Mouse (Mus musculus): ENCODE data around the gene Cry2.

The Cry2 gene

DNA sequence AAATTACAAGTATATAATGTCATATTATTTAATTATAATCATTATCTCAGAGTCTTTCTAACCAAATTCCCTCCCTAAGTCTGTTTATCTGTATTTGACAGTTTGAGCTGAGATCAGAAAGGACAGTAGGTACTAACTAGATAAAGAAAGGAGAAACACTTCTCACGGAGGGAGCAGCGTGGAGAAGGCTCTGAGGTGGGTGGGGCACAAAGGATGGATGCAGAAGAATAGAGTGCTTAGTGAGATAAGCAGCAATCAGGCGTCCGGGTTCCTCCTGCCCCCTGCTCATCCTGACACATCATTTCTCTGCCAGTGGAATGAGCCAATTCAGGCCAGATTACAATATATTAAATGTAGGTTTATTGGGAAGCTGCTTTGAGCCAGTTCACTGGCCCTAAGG is 10.5 kb upstream of the Cry2 start:
- DNase-seq: no peak

DNA sequence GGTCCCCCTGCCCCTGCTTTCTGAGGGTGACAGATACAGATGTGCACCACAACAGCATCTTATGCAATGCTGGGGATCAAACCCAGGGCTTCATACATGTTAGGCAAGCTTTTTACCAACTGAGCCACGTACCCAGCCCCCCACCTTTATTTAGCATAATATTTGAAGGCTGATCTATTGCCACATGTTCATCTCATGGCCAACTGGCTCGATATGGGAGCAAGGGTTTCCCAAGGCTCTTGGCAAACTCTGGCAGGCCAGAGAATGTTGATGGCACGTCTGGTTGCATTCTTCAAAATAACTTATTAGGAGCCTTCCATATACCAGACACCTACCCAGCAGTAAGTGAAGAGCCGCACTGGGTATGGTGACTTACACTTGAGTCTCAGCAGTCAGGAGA is 9.5 kb upstream of the Cry2 start:
- no peak for DNase-seq

DNA sequence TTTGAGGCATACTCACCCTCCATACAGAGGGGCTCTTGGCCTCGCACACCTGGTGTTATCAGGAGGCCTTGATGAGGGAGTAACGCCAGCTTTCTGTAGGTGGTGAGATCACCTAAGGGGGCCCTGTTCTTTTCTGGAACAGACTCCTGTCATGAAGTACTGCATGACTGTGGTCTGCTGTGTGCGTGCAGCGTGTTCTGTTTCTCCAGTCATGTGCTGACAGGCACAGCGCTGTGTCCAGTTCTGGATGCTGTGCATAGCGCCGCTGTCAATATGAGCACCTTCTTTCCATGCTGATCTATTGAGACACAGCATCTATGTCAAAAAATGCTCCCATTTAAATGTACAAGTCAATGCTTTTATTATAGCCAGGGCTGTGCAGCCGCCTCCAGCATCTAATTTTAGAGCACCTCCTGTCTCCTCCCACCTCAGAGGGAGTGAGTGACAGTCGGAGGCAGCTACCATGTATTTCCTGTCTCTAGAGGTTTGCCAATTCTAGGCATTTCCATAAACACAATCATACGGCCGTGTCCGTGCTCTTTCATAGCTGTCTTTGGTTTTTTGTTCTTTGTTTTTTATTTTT is 8.7 kb upstream of the Cry2 start:
- DNase-seq: peak in 1 of 2 experiments; percentile 36

DNA sequence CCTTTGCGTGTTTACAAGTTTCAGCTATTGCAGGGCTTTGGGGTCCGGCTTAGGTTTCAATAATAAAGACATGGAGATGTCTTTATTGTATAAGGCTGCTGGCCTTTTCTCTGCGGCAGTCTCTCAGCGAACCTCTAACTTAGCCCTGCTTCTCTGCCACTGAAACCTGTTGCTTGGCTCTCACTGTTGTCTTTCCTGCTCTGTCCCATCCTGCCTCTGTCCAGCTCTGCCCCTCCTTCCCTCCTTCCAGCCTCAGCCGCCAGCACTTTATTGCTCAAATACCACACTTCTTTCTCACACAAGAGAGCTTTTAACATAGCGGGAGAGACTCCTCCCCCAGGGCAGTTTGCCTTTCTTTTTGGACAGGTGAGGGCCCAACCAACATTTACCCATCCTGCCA is 6.6 kb upstream of the Cry2 start:
- DNase-seq: no peak

DNA sequence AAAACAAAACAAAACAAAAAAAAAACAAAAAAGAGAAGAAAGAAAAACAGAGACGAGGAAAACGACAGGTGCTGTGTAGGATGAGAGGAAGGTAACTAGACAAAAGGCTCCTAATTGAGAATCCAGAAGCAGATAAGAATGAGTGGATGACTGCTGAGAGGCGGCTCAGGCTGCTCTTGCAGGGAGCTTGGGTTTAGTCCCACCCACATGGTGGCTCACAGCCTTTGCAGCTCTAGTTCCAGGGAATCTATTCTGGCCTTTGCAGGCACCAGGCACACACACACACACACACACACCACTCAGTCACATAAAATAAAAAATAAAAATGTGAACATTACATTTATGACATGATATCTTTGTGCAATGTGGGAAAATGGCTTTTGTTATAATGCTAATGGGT is 4.7 kb upstream of the Cry2 start:
- DNase-seq: no peak

DNA sequence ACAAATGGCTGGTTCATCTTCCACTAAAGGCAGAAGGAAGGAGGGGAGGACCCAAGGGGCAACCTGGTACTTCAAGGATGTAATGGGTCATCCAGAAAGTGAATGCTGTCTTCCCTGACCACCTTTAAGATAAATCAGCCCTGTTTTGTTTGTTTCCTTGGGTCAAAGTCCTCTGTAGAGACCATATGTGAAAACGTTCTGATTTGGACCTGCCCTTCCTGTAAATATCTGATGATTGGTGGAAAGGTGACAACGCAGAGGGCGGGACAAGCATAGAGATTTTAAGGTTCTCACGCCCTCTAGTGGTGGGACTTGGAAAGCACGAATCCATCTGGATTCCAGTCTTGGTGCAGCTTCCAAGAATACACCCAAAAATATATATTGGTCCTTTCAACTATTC is 4.0 kb upstream of the Cry2 start:
- peak; percentile 53 to 59 for DNase-seq

DNA sequence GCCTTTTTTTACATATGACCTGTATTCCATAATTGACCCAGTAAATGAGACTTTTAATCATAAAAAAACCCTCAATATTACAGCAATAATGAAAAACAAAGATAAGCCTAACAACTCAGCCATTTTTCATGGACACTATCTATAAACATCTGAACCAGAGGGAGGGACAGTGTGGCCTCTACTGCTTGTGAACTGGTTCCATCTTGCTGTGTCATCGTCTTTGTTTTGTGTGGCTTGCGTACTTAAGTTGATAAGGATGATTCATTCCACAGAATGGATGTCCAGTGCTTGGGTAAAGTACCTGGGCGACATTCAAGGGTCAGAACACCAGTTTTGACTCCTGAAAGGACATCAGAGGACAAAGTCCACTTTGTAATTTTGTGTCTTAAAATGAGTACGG is 3.5 kb upstream of the Cry2 start:
- DNase-seq: no peak

DNA sequence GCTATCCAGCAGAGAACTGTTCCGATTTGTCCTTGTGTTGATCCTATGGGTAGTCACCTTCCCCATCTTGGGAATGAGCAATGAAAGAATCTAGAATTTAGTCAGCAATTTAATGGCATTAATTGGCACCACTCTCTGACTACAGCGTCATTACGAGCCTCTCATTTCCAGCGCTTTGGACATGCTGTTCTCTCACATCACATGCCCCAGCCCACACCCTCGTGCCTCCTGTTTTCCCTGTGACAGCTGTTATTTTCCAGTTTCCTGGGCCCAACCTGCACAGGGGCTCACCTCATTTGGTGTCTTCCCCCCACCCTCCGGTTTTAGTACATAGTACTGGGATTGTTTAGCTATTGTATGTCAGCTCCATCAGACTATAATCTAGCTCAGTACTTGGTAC is 1.2 kb upstream of the Cry2 start:
- no peak for DNase-seq

DNA sequence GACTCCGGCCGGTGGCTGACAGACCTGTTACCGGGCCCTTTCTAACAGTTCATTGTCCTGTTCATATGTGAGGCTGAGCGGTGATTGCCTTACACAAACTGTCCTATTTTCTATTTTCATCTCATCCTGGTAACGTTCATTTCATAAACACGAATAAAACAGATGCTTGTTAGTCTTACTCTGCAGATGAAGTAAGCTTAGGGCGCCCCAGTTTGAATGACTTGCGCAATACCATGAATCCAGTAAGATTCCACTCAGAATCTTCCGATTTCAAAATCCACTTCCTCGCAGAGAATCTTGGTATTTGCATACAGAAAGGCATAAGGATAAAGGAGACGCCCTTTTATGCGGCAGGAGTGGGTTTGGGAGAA is 517 bp upstream of the Cry2 start:
- DNase-seq: no peak

DNA sequence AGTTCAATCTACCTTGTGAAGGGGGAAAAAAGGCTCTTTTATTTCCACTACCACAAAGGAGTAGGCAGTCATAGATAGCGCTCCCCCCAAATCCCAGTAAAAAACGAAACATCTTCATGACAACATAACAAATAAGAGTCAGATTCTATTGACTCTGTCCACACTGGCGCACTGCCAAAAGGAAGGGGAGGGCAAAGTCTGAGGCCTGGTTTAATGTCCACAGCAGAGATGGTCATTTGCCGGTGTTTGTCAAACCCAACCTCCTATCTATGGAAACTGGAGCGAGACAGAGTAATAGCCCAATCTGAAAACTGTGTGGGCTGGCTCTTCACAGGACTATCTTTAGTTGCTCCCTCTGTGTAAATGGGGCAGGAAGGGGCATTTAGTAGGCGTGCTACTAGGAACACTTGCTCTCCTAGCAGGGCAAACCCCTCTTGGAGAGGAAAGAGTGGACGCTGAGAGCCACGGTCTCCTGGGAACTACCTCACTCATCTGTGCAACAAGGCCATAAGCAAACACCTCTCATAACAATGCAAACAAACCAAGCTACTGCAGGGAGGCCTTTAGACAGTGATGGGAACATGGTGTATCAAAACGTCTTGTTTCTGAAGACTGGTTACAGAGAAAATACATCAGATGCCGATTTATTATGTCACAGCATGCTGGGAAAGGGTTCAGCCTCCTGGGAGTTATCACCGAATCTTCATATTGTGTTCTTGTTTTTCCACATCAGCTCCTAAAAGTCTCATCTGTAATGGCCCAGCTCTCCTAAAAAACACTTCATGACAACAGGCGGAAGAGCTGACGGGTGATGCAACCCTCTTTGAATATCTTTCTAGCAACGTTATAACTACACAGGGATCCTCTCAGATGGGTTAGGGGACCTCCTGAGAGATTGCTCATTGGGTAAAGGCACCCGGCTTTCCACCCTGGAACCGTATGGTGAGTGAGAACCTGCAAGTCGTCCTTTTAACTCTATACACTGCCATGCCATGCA is 1.2 kb downstream of the Cry2 start:
- no peak for DNase-seq

DNA sequence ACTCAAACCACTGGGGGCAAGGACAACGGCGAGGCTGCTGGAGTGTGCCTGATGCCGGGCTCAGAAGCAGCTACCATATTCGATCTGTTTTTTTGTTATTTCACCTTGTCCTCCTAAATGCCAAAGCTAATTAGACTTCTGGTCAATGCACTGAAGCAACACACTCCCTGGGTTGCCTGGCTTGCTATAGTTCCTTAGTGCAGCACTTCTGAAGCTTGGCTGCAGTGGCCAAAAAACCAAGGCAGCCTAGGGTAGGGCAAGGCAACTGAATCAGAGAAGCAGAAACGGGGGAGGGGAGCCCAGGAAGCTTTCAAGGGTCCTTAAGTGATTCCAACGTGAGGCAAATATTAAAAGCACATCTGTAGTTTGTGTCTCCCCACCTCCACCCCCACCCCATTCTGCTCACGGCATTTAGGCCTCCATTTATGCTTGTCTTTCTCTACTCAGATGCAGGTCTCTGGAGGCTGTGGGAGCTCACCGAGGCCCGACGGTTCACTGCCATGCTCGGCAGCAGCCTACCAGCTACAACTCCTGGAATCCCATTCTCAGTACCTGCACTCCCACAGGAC is 2.1 kb downstream of the Cry2 start:
- no peak for DNase-seq

DNA sequence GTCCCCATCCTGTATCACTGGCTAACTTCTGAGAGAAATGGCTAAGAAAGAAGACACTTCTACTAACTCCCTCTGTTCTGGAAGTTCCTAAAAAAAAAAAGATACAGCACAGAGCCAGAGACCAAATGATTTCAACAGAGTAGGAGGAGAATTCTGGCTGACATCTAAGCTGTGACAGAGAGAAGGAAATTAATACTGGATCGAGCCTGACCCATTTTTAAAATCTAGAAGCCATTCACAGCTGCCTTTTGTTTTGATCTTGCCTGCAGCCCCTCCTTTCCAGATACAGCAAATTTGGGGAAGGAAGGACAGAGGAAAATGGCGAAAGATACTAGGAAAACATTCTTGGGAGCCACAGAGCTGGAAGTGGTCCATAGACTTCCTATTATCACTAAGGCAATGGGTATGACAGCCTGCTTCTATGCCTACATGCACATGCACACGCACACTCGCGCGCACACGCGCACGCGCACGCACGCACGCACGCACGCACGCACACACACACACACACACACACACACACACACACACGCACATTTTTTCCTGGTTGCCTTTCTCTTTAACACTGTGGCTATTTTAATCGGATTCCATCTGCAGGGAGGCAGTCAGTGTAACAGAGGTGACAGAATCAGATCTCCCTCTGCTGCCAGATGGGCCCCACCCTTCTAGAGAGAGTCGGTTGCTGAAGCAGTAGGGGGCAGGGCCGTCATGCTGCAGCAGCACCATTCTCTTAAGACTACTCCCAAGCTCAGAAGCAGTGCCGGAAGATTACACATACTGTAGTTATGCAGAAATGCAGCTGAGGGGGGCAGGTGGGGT is 2.9 kb downstream of the Cry2 start:
- no peak for DNase-seq

DNA sequence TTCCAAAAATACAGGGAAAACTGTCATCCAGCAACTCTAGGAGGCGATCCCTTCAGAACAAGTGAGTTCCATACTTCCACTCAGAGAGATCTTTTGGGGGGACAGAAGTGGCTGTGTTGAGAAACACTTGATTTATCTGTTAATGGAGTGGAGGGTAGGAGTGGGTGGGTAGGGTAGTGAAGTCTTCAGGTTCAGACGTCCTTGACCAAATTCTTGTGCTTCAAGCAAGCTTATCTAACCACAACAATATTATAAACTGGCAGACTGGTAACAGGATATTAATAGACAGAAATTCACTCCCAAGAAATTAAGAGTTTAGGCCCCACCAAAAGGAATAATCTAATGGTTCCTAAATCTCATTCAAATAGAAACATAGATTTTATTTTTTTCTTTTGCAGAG is 3.8 kb downstream of the Cry2 start:
- DNase-seq: no peak

DNA sequence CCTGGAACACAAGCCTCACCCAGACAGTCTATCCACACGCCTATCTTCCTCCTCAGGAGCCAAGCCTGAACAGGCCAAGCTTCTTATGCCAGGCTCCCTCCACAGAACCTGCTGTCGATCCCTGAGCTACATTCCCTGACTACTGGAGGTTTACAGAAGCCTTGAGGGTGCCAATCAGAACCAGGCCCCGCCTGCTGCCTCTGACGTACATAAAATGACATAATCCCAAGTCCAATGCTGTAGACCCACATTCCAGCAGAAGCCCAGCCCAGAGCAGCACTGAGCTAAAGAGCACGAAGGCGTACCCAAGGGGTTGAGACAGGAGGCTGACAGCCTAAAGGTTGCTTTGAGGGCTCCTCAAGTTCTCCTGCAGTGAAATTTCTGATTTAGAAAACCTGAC is 6.0 kb downstream of the Cry2 start:
- no peak for DNase-seq

DNA sequence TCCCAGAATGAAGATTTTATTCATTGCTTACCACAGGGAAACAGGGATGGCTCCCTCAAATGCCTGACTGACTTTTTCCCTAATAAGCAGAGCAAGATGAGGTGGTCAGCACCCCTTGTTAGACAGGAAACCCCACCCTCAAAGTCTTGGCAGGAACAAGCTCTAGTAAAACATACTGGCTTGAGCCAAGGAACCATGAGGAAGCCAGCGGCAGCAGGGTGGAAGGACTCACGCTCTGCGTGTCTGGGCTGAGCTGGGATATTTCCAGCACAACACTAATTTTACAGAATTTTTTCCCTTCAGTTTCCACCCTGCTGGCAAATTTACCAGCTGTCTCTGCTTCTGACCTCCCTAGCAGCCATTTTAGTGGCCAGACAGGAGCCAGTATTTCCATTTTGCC is 7.4 kb downstream of the Cry2 start:
- no peak for DNase-seq

DNA sequence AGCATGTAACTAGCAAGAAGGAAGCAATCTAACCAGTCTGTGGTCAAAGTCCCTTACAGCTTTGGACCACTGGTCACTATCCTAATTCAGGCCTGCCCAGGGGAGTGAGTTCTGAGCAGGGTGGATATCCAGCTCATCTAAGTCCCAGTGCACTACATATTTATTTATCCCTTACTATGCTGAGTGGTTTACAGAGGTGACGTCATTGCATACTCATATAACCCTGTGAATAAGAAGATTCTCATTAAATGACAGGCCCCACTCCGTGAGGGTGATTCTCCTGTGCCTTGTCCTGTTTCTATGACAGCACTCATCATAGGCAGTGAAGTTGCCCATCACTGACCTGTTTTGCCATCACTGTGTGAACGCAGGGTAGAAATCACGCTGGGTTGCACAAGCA is 8.5 kb downstream of the Cry2 start:
- DNase-seq: no peak

DNA sequence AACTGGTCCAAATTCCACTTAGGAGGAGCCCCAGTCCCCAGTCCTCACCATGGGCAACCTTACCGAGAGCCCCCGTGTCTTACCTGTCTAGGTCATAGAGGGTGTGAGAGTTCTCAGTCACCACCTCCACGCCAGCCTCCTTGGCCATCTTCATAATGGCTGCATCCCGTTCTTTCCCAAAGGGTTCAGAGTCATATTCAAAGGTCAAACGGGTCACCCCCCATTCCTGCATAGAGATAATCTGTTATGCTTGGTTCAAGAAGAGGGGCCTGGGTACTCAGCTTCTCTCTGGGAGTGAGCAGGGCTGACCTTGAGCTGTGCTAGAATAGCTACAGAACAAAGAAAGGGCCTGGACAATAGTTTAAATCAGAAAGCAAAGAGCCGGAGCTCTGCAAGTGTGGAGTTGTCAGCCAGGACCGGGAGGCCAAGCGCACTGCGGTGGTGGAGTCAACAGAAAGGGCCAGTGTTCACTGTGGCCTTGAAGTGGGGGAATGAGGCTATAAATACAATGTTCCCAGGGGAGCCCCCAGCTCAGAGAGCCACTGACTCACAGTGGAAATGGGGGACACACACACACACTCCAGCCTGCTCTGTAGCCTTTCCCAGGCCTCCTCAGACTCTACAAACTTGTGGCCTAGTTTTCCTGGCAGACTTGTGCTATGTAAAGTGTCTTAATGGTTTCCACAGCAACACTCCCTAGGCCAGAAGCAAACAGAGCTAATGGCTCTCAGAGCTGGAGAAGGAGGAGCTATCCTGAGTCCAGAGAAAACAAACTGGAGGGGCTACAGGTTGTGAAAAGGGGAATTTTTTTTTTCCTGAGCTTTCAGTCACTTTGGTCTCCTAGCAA is 9.2 kb downstream of the Cry2 start:
- DNase-seq: no peak

DNA sequence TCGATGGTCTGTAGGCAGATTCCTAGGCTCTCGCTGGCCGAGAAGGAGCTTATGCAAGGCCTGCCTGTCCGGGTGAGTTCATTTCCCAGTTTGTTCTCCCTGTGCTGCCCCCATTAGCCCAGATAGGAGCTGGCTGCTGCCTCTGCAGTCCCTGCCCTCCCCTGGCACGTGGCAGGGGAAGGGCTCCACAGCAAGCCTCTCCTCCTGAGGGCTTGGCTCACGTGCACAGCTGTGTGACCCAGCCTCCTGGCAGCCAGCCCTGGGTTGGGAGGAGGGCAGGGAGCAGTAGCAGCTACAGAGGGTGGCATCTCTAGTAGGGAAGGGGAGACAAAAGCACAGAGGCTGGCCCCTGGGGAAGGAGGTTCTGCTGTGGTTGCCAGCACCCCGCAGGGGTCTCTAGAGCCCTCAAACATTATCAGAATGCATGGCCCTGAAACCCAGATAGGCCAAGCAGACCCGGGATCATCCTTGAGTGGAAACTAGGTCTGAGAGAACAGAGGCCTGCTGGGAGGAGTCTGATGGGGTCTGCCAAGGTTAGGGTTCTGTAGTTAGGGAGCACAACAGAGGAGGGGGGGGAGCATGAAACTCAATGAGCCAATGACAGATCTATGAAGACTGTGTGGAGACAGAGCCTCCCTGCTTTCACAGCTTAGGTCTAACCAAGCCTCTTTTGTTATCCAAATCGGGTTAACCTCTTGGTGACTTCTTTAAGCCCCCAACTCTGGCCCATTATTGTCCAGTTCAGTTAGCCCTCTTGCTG is 10.0 kb downstream of the Cry2 start:
- DNase-seq: no peak

DNA sequence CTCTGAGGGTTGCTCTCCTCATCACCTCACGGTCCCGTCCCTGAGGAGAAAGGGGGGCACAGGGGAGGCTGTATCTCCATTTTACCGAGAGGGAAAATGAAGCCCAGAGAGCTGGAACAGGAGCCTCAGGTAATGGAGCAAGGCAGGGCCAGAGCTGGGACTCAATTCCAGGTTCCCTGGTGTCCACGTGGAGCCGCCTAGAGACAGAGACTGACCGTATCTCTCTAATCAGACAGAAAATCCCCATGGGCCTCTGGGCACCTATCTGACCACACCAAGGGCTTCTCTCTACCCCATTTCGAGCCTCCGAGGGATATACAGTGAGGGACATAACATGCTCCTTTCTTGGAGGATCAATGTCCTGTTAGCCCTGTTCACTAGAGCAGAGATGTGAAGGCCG is 10.7 kb downstream of the Cry2 start:
- DNase-seq: no peak

DNA sequence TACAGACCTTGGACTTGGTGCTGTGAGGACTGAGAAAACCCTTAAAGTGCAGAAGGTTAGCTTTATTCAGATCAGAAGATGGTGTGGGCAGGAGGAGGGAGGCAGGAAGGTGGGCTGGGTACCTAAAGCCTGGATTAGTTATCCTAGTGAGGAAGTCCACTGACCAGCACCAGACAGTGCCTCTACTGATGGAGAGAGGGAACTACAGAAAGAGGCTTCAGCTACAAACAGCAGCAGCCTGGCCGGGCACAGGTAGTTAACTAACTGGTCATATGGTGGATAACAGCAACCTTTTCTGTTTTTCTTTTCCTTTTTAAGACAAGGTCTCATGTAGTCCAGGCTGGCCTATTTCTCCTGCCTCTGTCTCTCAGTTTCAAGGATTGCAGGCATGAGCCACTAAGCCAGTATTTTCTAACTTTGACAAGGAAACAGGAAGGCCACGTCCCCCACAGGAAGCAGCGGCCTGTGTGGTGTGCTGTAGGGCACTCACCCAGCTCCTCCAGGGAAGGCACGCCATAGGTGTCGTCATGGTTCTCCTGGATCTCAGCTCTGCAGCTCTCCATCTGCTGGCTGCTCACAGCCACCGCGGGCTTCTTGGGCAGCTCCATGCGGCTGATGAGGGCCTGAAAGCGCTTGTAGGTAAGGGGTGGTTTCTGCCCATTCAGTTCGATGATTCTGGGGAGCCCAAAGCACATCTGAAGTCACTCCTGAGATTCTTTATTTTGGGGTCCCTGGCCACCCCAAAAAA is 11.3 kb downstream of the Cry2 start:
- no peak for DNase-seq

Measured in thymus, postnatal 36 days (tissue).